Mouse (Mus musculus) hindbrain, embryonic 12.5 days (tissue): ENCODE data around the gene Tle4. TPM values are rescaled to one million over a fixed set of nuclear protein-coding genes. Genes with fewer than 3 reads are reported as not detected.

Experiments used
- ATAC-seq: fragments of 200-750 bp; cut with Nextera tagmentation; 2 replicates; pipeline ENCODE4 v1.8.0; 2017; ENCODE audit warnings: moderate TSS enrichment; ENCODE audit not compliant: low FRiP score
- H3K27ac ChIP-seq: fragments of 300-500 bp; sonication (generic); 2 replicates; pipeline ENCODE4 v1.5.1; 2016; ENCODE audit warnings: mild to moderate bottlenecking
- H3K27me3 ChIP-seq: fragments of 300-500 bp; sonication (generic); 2 replicates; pipeline ENCODE4 v1.6.1; 2016; ENCODE audit warnings: mild to moderate bottlenecking
- H3K36me3 ChIP-seq: fragments of 300-500 bp; sonication (generic); 2 replicates; pipeline ENCODE4 v1.6.1; 2016; ENCODE audit warnings: mild to moderate bottlenecking
- H3K4me1 ChIP-seq: fragments of 300-500 bp; sonication (generic); 2 replicates; pipeline ENCODE4 v1.6.1; 2016
- H3K4me2 ChIP-seq: fragments of 300-500 bp; sonication (generic); replicated peaks from 2 replicates; pipeline ENCODE4 v1.6.1; 2016; ENCODE audit warnings: mild to moderate bottlenecking
- H3K4me3 ChIP-seq: fragments of 300-500 bp; sonication (generic); 2 replicates; pipeline ENCODE4 v1.5.1; 2016; ENCODE audit warnings: mild to moderate bottlenecking
- H3K9ac ChIP-seq: fragments of 300-500 bp; sonication (generic); 2 replicates; pipeline ENCODE4 v1.6.1; 2016; ENCODE audit warnings: mild to moderate bottlenecking, moderate library complexity
- H3K9me3 ChIP-seq: fragments of 300-500 bp; sonication (generic); replicated peaks from 2 replicates; pipeline ENCODE4 v1.6.1; 2016; ENCODE audit warnings: mild to moderate bottlenecking
- WGBS: fragments of 180-500 bp; shearing (Covaris S2); methylation state at CpG from one replicate; pipeline ENCODE4 v1.1.7; 2016; 5-methylcytosine and 5-hydroxymethylcytosine counted together
- polyA plus RNA-seq: library from polyadenylated mRNA; unstranded; fragments of >200 nt; fragmentation: Nextera tagmentation; extraction: Ambion mirVana; gene quantifications from 2 replicates; pipeline ENCODE4 v1.2.1, GENCODE M21; 2016

Gene Tle4
- polyA plus RNA-seq, 1 experiment from 2014 or later, result 37.7 TPM

GRCm38 (mm10) chr19:14481796-14482561, 115.9 kb downstream of the Tle4 start:
- no peak overlapping the region for H3K27ac ChIP-seq
- no peak overlapping the region for H3K4me2 ChIP-seq
- H3K4me1 ChIP-seq, result peaks cover 24% of the 10 kb centered on the region
- no peaks in the 10 kb centered on the region for H3K9me3 ChIP-seq
- peak; percentile 82 for ATAC-seq
- H3K4me3 ChIP-seq, result no peak overlapping the region
- no peaks in the 10 kb centered on the region for H3K36me3 ChIP-seq
- H3K27me3 ChIP-seq, result no peaks in the 10 kb centered on the region
- H3K9ac ChIP-seq, result no peak overlapping the region
- 50% methylated on average over 5 of the region's 5 CpGs for whole genome bisulfite sequencing

GRCm38 (mm10) chr19:14479711-14480110, 118.1 kb downstream of the Tle4 start:
- H3K9me3 ChIP-seq, result no peaks in the 10 kb centered on the region
- H3K27ac ChIP-seq, result no peak overlapping the region
- H3K27me3 ChIP-seq, result no peaks in the 10 kb centered on the region
- no peak overlapping the region for H3K4me3 ChIP-seq
- ATAC-seq, result no peak
- peaks cover 21% of the 10 kb centered on the region for H3K4me1 ChIP-seq
- no peaks in the 10 kb centered on the region for H3K36me3 ChIP-seq
- no peak overlapping the region for H3K4me2 ChIP-seq
- no peak overlapping the region for H3K9ac ChIP-seq

DNA sequence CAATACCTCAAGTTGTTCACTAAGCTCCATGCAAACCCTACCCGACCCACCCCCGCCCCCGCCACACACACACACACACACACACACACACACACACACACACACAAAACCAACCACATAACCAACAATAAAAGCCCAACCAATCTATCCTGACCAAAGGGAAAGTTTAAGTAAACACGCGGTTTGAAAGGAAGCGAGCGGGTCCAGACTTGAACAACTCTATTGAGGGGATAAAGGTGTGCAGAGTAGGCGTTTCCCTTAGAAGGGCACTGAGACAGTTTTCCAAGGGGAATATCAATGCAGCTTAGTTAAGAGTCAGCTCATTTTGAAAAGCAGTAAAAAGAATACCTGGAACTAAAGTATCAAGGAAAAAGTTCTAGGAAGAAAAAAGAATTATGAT, 128.5 kb downstream of the Tle4 start:
- H3K27ac ChIP-seq, result no peak overlapping the region
- H3K27me3 ChIP-seq, result no peaks in the 10 kb centered on the region
- no peak for ATAC-seq
- H3K9me3 ChIP-seq, result no peaks in the 10 kb centered on the region
- 94% methylated on average over 8 of the region's 8 CpGs for WGBS
- peaks cover 4% of the 10 kb centered on the region; the same call in 1 of the 2 replicates for H3K36me3 ChIP-seq
- H3K4me1 ChIP-seq, result no peaks in the 10 kb centered on the region
- H3K4me2 ChIP-seq, result no peak overlapping the region
- no peak overlapping the region for H3K9ac ChIP-seq
- H3K4me3 ChIP-seq, result no peak overlapping the region

DNA sequence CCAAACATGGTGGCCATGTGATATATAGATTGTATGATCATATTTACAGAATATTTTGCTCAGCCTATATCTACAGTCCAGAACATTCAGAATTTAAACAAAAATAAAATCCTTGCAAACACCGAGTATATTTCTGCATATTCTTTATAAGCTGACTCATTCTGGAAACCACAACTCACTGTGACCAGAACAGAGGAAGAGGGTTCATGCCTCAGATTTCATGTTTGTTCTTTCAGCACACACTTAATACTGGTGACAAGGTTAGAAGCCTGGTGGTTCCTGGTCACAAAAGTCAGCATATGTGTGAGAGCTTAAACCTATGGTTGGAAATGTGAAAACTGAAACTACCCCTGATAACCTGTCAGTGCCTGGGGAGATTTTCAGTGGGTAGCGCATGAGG, 129.1 kb downstream of the Tle4 start:
- ATAC-seq, result no peak
- no peaks in the 10 kb centered on the region for H3K4me1 ChIP-seq
- WGBS, result 90% methylated on average over 2 of the region's 2 CpGs
- no peaks in the 10 kb centered on the region for H3K27me3 ChIP-seq
- no peak overlapping the region for H3K4me3 ChIP-seq
- peaks cover 6% of the 10 kb centered on the region for H3K36me3 ChIP-seq
- H3K4me2 ChIP-seq, result no peak overlapping the region
- no peak overlapping the region for H3K27ac ChIP-seq
- no peaks in the 10 kb centered on the region for H3K9me3 ChIP-seq
- H3K9ac ChIP-seq, result no peak overlapping the region

- Histone ChIP-seq H3K9ac (no peak overlapping the region), H3K4me3 (no peak overlapping the region), H3K9me3 (no peaks in the 10 kb centered on the region), H3K36me3 (peaks cover 26% of the 10 kb centered on the region), H3K4me1 (no peaks in the 10 kb centered on the region), H3K4me2 (no peak overlapping the region), H3K27me3 (no peaks in the 10 kb centered on the region), H3K27ac (no peak overlapping the region)
- 92% methylated on average over 8 of the region's 8 CpGs for WGBS
- ATAC-seq, result no peak
Observed at GRCm38 (mm10) chr19:14466020-14466419, 131.8 kb downstream of the Tle4 start.

DNA sequence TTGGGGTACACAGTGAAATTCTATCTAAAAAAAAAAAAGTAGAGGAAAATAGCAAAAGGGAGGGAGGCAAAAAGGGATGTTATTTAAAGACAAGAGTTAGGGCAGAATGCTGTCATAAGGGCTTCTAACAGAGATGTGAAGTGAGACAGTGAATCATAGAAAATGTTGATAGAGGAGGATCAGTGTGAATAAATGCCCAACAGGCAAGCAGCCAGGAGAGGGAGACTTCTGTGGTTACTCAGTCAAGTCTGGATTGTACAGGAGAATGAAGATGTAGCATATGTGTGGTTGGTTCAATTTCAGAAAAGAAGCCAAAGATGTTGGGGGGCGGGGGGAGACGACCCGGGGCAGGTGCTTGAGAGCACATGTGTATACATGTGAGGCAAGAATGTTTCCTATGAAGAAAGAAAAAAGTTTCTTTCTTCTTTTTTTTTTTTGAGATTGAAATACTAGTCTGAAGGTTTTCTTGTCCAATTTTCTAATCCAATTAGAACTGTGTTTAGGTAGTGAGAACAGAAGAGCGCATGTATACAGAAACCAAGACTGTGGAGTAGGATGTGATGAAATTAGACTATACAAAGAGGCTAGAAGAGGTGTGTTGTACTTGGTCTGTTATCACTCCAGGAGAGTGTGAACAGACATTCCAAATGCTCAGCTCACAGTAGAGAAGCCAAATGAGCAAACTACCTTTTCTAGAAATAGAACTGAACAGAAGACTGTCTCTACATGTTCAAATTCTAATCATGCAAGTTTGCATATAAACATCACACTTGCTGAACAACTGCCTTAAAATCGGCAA, 134.4 kb downstream of the Tle4 start:
- H3K4me1 ChIP-seq, result no peaks in the 10 kb centered on the region
- peaks cover 30% of the 10 kb centered on the region for H3K36me3 ChIP-seq
- no peak overlapping the region for H3K9ac ChIP-seq
- no peak overlapping the region for H3K4me2 ChIP-seq
- WGBS, result 98% methylated on average over 5 of the region's 5 CpGs
- H3K27ac ChIP-seq, result no peak overlapping the region
- H3K4me3 ChIP-seq, result no peak overlapping the region
- no peaks in the 10 kb centered on the region for H3K9me3 ChIP-seq
- ATAC-seq, result no peak
- no peaks in the 10 kb centered on the region for H3K27me3 ChIP-seq

GRCm38 (mm10) chr19:14453486-14453885, 144.4 kb downstream of the Tle4 start:
- no peaks in the 10 kb centered on the region for H3K4me1 ChIP-seq
- 0 out of 2 replicates have a peak overlapping the region, but pooled peaks have one; percentile 30 for H3K27ac ChIP-seq
- H3K36me3 ChIP-seq, result peaks cover 57% of the 10 kb centered on the region
- no peak for ATAC-seq
- 88% methylated on average over 10 of the region's 10 CpGs for WGBS
- no peaks in the 10 kb centered on the region for H3K27me3 ChIP-seq
- H3K4me2 ChIP-seq, result no peak overlapping the region
- no peak overlapping the region for H3K9ac ChIP-seq
- H3K4me3 ChIP-seq, result no peak overlapping the region
- H3K9me3 ChIP-seq, result no peaks in the 10 kb centered on the region

- Histone ChIP-seq H3K27ac (no peak overlapping the region), H3K9me3 (no peaks in the 10 kb centered on the region), H3K36me3 (peaks cover 44% of the 10 kb centered on the region), H3K9ac (no peak overlapping the region), H3K4me3 (no peak overlapping the region), H3K27me3 (no peaks in the 10 kb centered on the region), H3K4me1 (no peaks in the 10 kb centered on the region), H3K4me2 (no peak overlapping the region)
- no peak for ATAC-seq
- 90% methylated on average over 6 of the region's 6 CpGs for WGBS
Observed at GRCm38 (mm10) chr19:14451329-14451728, 146.5 kb downstream of the Tle4 start.

- no peaks in the 10 kb centered on the region for H3K4me1 ChIP-seq
- H3K36me3 ChIP-seq, result peaks cover 46% of the 10 kb centered on the region
- H3K27me3 ChIP-seq, result no peaks in the 10 kb centered on the region
- 88% methylated on average over 3 of the region's 3 CpGs for WGBS
- no peak overlapping the region for H3K9ac ChIP-seq
- no peak overlapping the region for H3K4me3 ChIP-seq
- H3K27ac ChIP-seq, result no peak overlapping the region
- H3K9me3 ChIP-seq, result no peaks in the 10 kb centered on the region
- no peak overlapping the region for H3K4me2 ChIP-seq
- ATAC-seq, result no peak
Observed at GRCm38 (mm10) chr19:14449738-14450137, 148.1 kb downstream of the Tle4 start.

DNA sequence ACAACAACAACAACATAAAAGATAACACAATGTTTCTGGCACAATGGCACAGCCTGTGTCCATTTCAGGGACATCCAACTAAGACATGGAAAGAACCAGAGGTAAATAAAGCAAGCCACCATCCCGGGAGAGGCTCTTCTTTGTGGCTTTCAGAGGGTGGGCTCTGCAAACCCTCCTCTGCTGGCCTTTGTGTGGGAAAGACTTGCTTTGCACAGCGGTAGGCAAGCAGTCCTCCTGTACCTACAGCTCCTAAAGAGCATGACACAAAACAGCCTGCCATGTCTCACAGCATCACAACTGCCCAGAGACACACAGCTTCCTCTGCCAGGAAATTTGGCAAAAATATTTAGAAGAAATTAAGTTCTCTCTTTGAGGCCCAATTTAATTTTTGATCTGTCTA, 149.3 kb downstream of the Tle4 start:
- Histone ChIP-seq H3K4me1 (no peaks in the 10 kb centered on the region), H3K9me3 (no peaks in the 10 kb centered on the region), H3K9ac (no peak overlapping the region), H3K4me2 (no peak overlapping the region), H3K27ac (no peak overlapping the region), H3K27me3 (no peaks in the 10 kb centered on the region), H3K4me3 (no peak overlapping the region), H3K36me3 (peaks cover 36% of the 10 kb centered on the region)
- no peak; the same call in 1 of the 2 replicates for ATAC-seq
- WGBS, result 34% methylated on average over 2 of the region's 2 CpGs

DNA sequence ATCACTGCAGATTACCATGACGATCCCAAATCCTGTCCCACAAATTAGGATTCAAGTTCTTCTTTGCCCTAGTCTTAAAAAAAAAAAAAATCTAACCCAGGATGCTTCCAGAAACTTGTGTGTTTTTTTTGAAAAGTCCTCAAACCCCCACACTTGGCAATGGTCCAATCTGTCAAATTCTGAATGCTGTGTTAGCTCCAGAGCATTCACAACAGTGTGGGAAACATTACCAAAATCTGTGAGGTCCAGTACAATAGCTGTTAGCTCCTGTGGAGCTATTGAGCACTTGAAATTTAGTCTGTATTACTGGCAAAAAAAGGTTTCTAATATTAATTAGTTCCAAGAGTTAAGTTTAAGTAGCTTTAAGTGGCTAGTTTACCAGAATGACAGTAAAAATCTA, 150.4 kb downstream of the Tle4 start:
- Histone ChIP-seq H3K9ac (no peak overlapping the region), H3K4me2 (no peak overlapping the region), H3K36me3 (peaks cover 28% of the 10 kb centered on the region), H3K4me1 (no peaks in the 10 kb centered on the region), H3K4me3 (no peak overlapping the region), H3K27ac (no peak overlapping the region; the same call in 1 of the 2 replicates), H3K27me3 (no peaks in the 10 kb centered on the region), H3K9me3 (no peaks in the 10 kb centered on the region)
- 76% methylated on average over 1 of the region's 1 CpGs for WGBS
- no peak for ATAC-seq

- Histone ChIP-seq H3K4me2 (no peak overlapping the region), H3K9ac (no peak overlapping the region), H3K4me1 (peaks cover 5% of the 10 kb centered on the region; the same call in 1 of the 2 replicates), H3K27me3 (no peaks in the 10 kb centered on the region), H3K36me3 (0 out of 2 replicates have a peak, but pooled peaks cover 4% of the 10 kb centered on the region), H3K4me3 (no peak overlapping the region), H3K27ac (no peak overlapping the region), H3K9me3 (no peaks in the 10 kb centered on the region)
- ATAC-seq, result no peak
- 90% methylated on average over 5 of the region's 5 CpGs for WGBS
Observed at GRCm38 (mm10) chr19:14441861-14442260, 156.0 kb downstream of the Tle4 start.
